Mouse (Mus musculus) hindbrain, embryonic 15.5 days (tissue): ENCODE data around the gene Unk. TPM values are rescaled to one million over a fixed set of nuclear protein-coding genes. Genes with fewer than 3 reads are reported as not detected.

ENCODE experiments used
- ATAC-seq: fragments of 200-750 bp; cut with Nextera tagmentation; 2 replicates; pipeline ENCODE4 v1.8.0; 2017; ENCODE audit warnings: low read depth, moderate number of reproducible peaks, moderate TSS enrichment; ENCODE audit not compliant: low FRiP score
- H3K27ac ChIP-seq: fragments of 300-500 bp; sonication (generic); replicated peaks from 2 replicates; pipeline ENCODE4 v1.5.1; 2015; ENCODE audit warnings: mild to moderate bottlenecking, inconsistent platforms
- H3K27me3 ChIP-seq: fragments of 300-500 bp; sonication (generic); 2 replicates; pipeline ENCODE4 v1.6.1; 2015; ENCODE audit warnings: control low read depth, inconsistent platforms
- H3K36me3 ChIP-seq: fragments of 300-500 bp; sonication (generic); 2 replicates; pipeline ENCODE4 v1.6.1; 2015; ENCODE audit warnings: control low read depth, inconsistent platforms
- H3K4me1 ChIP-seq: fragments of 300-500 bp; sonication (generic); replicated peaks from 2 replicates; pipeline ENCODE4 v1.6.1; 2015; ENCODE audit warnings: control low read depth, inconsistent platforms
- H3K4me2 ChIP-seq: fragments of 300-500 bp; sonication (generic); 2 replicates; pipeline ENCODE4 v1.6.1; 2015; ENCODE audit warnings: moderate library complexity, mild to moderate bottlenecking, inconsistent platforms
- H3K4me3 ChIP-seq: fragments of 300-500 bp; sonication (generic); 2 replicates; pipeline ENCODE4 v1.5.1; 2015; ENCODE audit warnings: mild to moderate bottlenecking, inconsistent platforms
- H3K9ac ChIP-seq: fragments of 300-500 bp; sonication (generic); 2 replicates; pipeline ENCODE4 v1.6.1; 2015; ENCODE audit warnings: inconsistent platforms
- H3K9me3 ChIP-seq: fragments of 300-500 bp; sonication (generic); 2 replicates; pipeline ENCODE4 v1.6.1; 2016; ENCODE audit warnings: control low read depth, inconsistent platforms
- WGBS: fragments of 180-500 bp; shearing (Covaris S2); methylation state at CpG from one replicate; pipeline ENCODE4 v1.1.7; 2015; 5-methylcytosine and 5-hydroxymethylcytosine counted together
- polyA plus RNA-seq: library from polyadenylated mRNA; unstranded; fragments of >200 nt; fragmentation: Nextera tagmentation; extraction: Ambion mirVana; gene quantifications from 2 replicates; pipeline ENCODE4 v1.2.1, GENCODE M21; 2015

The Unk gene
- polyA plus RNA-seq, 1 experiment from 2014 or later, result 37.0 TPM

- no peak overlapping the region for H3K4me3 ChIP-seq
- 90% methylated on average over 6 of the region's 6 CpGs for WGBS
- peaks cover 23% of the 10 kb centered on the region for H3K4me1 ChIP-seq
Observed at GRCm38 (mm10) chr11:116099462-116099861, 69.3 kb downstream of the Unk start.

GRCm38 (mm10) chr11:116100385-116100784, 70.3 kb downstream of the Unk start:
- H3K27ac ChIP-seq, result no peak overlapping the region
- no peak overlapping the region for H3K4me2 ChIP-seq
- H3K9ac ChIP-seq, result no peak overlapping the region
- H3K9me3 ChIP-seq, result no peaks in the 10 kb centered on the region
- H3K4me3 ChIP-seq, result no peak overlapping the region
- H3K36me3 ChIP-seq, result no peaks in the 10 kb centered on the region
- 81% methylated on average over 6 of the region's 6 CpGs for WGBS
- no peaks in the 10 kb centered on the region; the same call in 1 of the 2 replicates for H3K27me3 ChIP-seq
- H3K4me1 ChIP-seq, result peaks cover 25% of the 10 kb centered on the region
- ATAC-seq, result no peak

More at GRCm38 (mm10) chr11:116099462-116099861, 69.3 kb downstream of the Unk start:
- H3K4me2 ChIP-seq, result no peak overlapping the region
- no peak overlapping the region for H3K9ac ChIP-seq
- H3K27me3 ChIP-seq, result no peaks in the 10 kb centered on the region
- H3K36me3 ChIP-seq, result no peaks in the 10 kb centered on the region
- H3K9me3 ChIP-seq, result no peaks in the 10 kb centered on the region
- no peak for ATAC-seq
- no peak overlapping the region for H3K27ac ChIP-seq

- Histone ChIP-seq H3K4me2 (no peak overlapping the region), H3K9ac (no peak overlapping the region), H3K36me3 (no peaks in the 10 kb centered on the region), H3K9me3 (no peaks in the 10 kb centered on the region), H3K27ac (peak overlapping the region; percentile 79), H3K27me3 (no peaks in the 10 kb centered on the region; the same call in 1 of the 2 replicates), H3K4me1 (peaks cover 25% of the 10 kb centered on the region), H3K4me3 (no peak overlapping the region)
- 82% methylated on average over 7 of the region's 7 CpGs for WGBS
- ATAC-seq, result no peak
Observed at GRCm38 (mm10) chr11:116100839-116101238, 70.7 kb downstream of the Unk start.

DNA sequence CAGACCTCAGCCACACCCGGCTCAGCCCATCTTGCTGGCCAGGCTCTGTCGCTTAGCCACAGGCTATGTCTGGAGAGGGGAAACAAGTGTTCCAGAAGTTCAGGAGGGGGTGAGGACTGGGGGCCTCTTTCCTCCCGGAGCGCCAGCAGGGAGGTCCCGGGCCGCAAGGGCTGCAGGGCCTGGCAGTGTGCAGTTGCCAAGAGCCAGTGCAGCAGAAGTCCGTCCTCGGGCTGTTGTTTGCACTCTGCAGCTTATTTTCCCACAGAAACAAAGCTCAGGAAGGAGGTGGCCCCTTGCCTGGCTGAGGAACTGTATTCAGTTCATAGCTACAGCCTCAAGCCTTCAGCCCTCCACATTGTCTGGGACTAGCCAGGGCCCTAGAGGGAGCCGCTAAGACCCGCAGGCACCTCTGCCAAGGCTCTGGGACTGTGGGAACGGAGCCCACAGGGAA, 71.8 kb downstream of the Unk start:
- Histone ChIP-seq H3K4me3 (no peak overlapping the region), H3K36me3 (no peaks in the 10 kb centered on the region), H3K4me1 (peaks cover 29% of the 10 kb centered on the region), H3K4me2 (peak overlapping the region; percentile 19; the same call in 1 of the 2 replicates), H3K9me3 (no peaks in the 10 kb centered on the region), H3K27ac (peak overlapping the region; percentile 79), H3K9ac (no peak overlapping the region), H3K27me3 (peaks cover 10% of the 10 kb centered on the region)
- WGBS, result 27% methylated on average over 10 of the region's 11 CpGs
- ATAC-seq, result peak; percentile 87

DNA sequence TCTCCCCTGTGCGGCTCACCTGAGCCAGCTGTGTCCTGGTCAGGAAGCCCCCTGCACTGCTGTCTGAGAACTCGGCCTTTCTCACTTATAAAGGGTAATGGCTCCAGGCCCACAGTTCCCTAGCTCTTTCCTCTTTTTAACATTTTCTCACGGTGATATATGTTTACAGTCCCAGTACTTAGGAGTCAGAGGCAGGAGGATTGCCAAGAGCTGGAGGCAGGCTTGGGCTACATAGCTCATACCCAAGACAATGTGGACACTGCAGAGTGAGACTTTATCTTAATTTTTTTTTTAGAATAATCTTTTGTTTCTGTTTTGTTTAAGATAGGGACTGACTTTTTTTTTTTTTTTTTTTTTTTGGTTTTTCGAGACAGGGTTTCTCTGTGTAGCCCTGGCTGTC, 72.3 kb downstream of the Unk start:
- ATAC-seq, result no peak
- H3K4me1 ChIP-seq, result peaks cover 32% of the 10 kb centered on the region
- 54% methylated on average over 3 of the region's 4 CpGs for WGBS
- no peaks in the 10 kb centered on the region for H3K36me3 ChIP-seq
- H3K4me3 ChIP-seq, result no peak overlapping the region
- H3K27ac ChIP-seq, result peak overlapping the region; percentile 79
- no peaks in the 10 kb centered on the region for H3K9me3 ChIP-seq
- H3K27me3 ChIP-seq, result peaks cover 15% of the 10 kb centered on the region
- H3K4me2 ChIP-seq, result peak overlapping the region; percentile 19; the same call in 1 of the 2 replicates
- no peak overlapping the region for H3K9ac ChIP-seq

GRCm38 (mm10) chr11:116103572-116103971, 73.5 kb downstream of the Unk start:
- Histone ChIP-seq H3K4me2 (no peak overlapping the region), H3K27ac (peak overlapping the region; percentile 67), H3K9me3 (no peaks in the 10 kb centered on the region), H3K9ac (no peak overlapping the region), H3K27me3 (peaks cover 26% of the 10 kb centered on the region), H3K4me3 (no peak overlapping the region), H3K36me3 (no peaks in the 10 kb centered on the region), H3K4me1 (peaks cover 38% of the 10 kb centered on the region)
- no peak for ATAC-seq
- 75% methylated on average over 12 of the region's 12 CpGs for WGBS

GRCm38 (mm10) chr11:116104006-116104646, 74.0 kb downstream of the Unk start:
- no peak overlapping the region for H3K9ac ChIP-seq
- peak; percentile 39; the same call in 1 of the 2 replicates for ATAC-seq

DNA sequence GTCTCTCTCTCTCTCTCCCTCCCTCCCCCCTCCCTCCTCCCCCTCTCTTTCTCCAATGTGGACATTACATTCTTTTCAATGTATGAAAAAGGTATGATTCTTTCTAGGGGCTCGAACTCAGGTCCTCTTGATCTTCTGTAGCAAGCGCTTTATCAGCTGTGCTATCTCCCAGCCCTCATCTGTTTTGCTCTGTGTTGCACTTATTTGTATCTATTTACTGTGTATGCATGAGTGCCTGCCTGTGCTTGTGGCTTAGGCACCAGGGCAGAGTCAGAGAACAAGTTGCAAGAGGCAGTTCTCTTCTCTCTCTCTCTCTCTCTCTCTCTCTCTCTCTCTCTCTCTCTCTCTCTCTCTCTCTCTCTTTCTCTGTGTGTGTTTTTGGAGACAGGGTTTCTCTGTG, 74.9 kb downstream of the Unk start:
- Histone ChIP-seq H3K4me2 (no peak overlapping the region), H3K36me3 (no peaks in the 10 kb centered on the region), H3K4me1 (peaks cover 51% of the 10 kb centered on the region), H3K4me3 (no peak overlapping the region), H3K27me3 (peaks cover 41% of the 10 kb centered on the region), H3K9ac (no peak overlapping the region), H3K27ac (no peak overlapping the region), H3K9me3 (no peaks in the 10 kb centered on the region)
- ATAC-seq, result no peak
- 91% methylated on average over 2 of the region's 2 CpGs for WGBS

More at GRCm38 (mm10) chr11:116104006-116104646, 74.0 kb downstream of the Unk start:
- H3K27ac ChIP-seq, result peak overlapping the region; percentile 67
- H3K4me2 ChIP-seq, result no peak overlapping the region
- H3K9me3 ChIP-seq, result no peaks in the 10 kb centered on the region
- 37% methylated on average over 14 of the region's 14 CpGs for WGBS
- no peak overlapping the region for H3K4me3 ChIP-seq
- peaks cover 42% of the 10 kb centered on the region for H3K4me1 ChIP-seq
- peaks cover 31% of the 10 kb centered on the region for H3K27me3 ChIP-seq
- no peaks in the 10 kb centered on the region for H3K36me3 ChIP-seq

- H3K27me3 ChIP-seq, result peaks cover 54% of the 10 kb centered on the region
- peak overlapping the region; percentile 18; the same call in 1 of the 2 replicates for H3K4me2 ChIP-seq
- no peak for ATAC-seq
- no peak overlapping the region for H3K4me3 ChIP-seq
- WGBS, result 26% methylated on average over 32 of the region's 32 CpGs
- no peak overlapping the region for H3K9ac ChIP-seq
- H3K36me3 ChIP-seq, result no peaks in the 10 kb centered on the region
- peaks cover 55% of the 10 kb centered on the region for H3K4me1 ChIP-seq
- H3K9me3 ChIP-seq, result no peaks in the 10 kb centered on the region
- H3K27ac ChIP-seq, result no peak overlapping the region
Observed at GRCm38 (mm10) chr11:116106154-116106962, 76.2 kb downstream of the Unk start.

DNA sequence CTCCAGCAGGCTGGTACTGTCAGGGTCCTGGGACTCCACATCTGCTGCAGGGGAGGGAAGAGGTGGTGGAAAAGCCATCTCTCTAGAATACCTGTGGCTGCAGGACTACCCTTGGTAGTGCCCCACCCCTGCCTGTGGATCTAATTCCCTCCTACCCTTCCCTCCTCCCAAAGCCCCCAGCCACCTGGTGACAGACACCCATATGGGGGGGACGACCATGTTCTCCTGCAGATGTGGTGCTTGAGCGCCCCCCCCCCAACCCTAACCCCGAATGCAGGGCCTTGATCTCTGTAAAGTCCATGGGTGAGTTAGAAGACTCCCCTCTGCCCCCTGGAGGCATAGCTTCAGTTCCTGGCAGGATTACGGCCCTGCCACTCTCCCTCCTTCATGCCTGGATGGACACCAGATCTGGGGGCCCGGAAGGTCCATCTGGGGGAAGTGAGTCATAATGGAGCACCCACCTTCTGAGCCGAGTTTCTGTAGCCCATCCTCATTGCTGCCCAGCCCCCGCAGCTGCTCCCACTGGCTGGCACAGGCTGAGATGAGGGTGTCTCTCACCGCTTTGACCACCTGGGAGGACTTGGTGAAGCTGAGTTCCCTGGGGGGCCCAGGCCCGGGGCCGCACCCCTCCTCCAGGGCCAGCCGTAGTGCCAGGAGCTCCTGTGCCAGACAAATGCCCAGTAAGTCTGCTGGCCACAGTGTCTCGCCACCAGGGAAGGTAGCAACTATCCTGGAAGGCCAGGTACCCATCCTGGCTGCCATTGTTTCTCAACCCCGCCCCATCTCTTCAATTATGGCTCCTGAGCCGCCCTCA, 77.0 kb downstream of the Unk start:
- Histone ChIP-seq H3K36me3 (no peaks in the 10 kb centered on the region), H3K9me3 (no peaks in the 10 kb centered on the region), H3K27ac (no peak overlapping the region), H3K4me2 (peak overlapping the region; percentile 59), H3K9ac (no peak overlapping the region), H3K4me1 (peaks cover 51% of the 10 kb centered on the region), H3K27me3 (peaks cover 62% of the 10 kb centered on the region), H3K4me3 (no peak overlapping the region)
- ATAC-seq, result no peak
- WGBS, result 21% methylated on average over 13 of the region's 14 CpGs

DNA sequence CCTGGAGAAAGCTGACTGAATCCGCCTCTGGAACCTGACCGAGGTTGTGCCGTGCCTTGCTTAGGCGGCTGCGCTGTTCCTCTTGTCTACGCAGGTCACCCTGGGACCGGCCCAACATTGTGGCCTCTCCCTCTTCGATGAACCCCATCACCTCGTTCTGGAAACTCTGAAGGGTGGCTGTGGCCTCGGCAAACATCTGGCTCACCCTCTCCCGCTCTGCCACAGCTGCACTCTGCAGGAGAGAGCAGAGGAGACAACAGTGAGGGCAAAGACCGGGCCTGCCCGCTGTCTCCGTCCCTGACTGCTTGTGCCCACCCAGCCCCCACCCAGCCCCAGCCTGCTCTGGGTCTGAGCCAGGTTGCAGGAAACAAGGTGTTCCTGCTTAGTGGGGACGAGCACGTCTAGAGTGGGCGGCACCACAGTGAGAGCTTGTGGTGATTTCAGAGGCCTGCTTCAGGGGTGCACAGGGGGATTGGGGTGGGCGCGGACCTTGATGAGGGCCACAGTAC, 77.7 kb downstream of the Unk start:
- Histone ChIP-seq H3K4me3 (0 out of 2 replicates have a peak overlapping the region, but pooled peaks have one; percentile 40), H3K4me2 (peak overlapping the region; percentile 59), H3K4me1 (peaks cover 48% of the 10 kb centered on the region), H3K27ac (no peak overlapping the region), H3K36me3 (no peaks in the 10 kb centered on the region), H3K9me3 (no peaks in the 10 kb centered on the region), H3K9ac (no peak overlapping the region), H3K27me3 (peaks cover 63% of the 10 kb centered on the region)
- no peak for ATAC-seq
- 16% methylated on average over 19 of the region's 19 CpGs for WGBS
